ENCODE assay signal across 10 mouse cellular contexts in the genomic region with DNA sequence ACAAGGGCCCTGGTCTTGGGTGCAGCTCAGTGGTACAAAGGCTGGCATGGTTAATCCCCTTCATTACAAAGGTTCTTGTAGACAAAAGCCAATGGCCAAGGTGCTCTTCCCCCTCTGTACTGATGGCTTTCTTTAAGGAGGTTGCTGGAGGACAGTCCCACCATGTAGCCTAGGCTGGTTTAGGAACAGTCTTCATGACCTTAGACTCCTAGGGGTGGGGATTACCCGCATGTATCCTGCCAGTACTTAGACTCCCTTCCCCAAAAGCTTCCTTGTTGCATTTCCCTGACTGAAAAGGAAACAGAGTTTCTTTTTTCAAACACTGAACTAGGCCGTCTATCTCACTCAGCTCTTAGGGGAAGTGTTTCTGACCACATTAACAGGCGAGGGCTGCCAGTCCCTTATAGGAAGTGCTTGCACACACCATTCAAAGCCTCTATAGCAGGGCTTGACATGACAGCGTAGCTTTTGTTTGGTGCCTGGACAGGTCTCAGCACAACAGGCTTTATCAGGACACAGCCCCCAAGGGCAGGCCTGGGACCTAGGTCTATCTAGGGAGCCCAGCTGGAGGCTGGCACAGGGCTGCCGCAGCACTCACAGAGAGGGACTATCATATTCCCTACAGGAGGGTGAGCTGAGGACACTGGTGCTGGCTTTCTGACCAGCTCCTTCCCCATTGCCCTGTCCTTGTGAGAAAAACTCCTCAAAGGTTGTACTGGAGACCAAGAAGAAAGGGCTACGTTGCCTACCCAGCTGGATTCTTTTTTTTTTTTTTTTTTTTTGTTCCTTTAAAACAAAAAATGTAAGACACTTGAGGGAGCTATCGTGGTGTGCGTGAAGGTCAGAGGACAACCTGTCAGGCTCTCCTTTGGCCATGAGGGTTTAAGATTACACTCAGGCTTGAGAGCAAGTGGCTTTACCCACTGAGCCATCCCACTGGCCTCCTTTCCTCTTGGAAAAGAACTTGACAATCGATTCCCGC. TPM values are rescaled to one million over a fixed set of nuclear protein-coding genes. Genes with fewer than 3 reads are reported as not detected.
DNase-seq lines count a peak whose midpoint lies in the region; ATAC-seq lines count a peak whose summit lies in the region.
"Had no signal": no experiment of that assay in that cellular context is flagged by ENCODE, and none has a peak within 500 bp of the region (broad histone marks: within the 10 kb centered on the region; RNA-seq: fewer than 3 reads in every experiment).

No protein-coding gene starts in this region.

- H3K9me3 ChIP-seq in heart, embryonic 16.5 days (replicated peaks; ENCODE audit: control insufficient read depth, low read length), result no peaks in the 10 kb centered on the region
- H3K9me3 ChIP-seq: limb, embryonic 15.5 days had no signal

- H3K27me3 ChIP-seq in heart, embryonic 16.5 days (ENCODE audit: control insufficient read depth, insufficient read depth, low read length), result no peaks in the 10 kb centered on the region
- H3K27me3 ChIP-seq: limb, embryonic 15.5 days had no signal

- no peak overlapping the region for H3K4me3 ChIP-seq in heart, embryonic 16.5 days (ENCODE audit: low read length)
- H3K4me3 ChIP-seq: limb, embryonic 15.5 days had no signal

- H3K27ac ChIP-seq in heart, embryonic 16.5 days (ENCODE audit: low read length), result no peak overlapping the region
- H3K27ac ChIP-seq: limb, embryonic 15.5 days had no signal

- peaks cover 7% of the 10 kb centered on the region; the same call in 1 of the 2 replicates for H3K4me1 ChIP-seq in heart, embryonic 16.5 days (ENCODE audit: control insufficient read depth, insufficient read depth, low read length)
- H3K4me1 ChIP-seq: limb, embryonic 15.5 days had no signal

- peak; percentile 47 for ATAC-seq in CD4-positive, CD25-positive, alpha-beta regulatory T cell, adult 4 months
- peak; percentile 52; the same call in 1 of the 2 replicates for ATAC-seq in heart, embryonic 16.5 days (replicated peaks; ENCODE audit: extremely low read depth, insufficient read depth, low FRiP score)
- ATAC-seq in megakaryocyte-erythroid progenitor cell, adult 5-6 weeks (replicated peaks; ENCODE audit: low FRiP score, low TSS enrichment, poor library complexity, severe bottlenecking), result peak; percentile 98
- ATAC-seq: forebrain, embryonic 16.5 days had no signal

- no peak overlapping the region for H3K9ac ChIP-seq in heart, embryonic 16.5 days (ENCODE audit: low read length)
- H3K9ac ChIP-seq: limb, embryonic 15.5 days had no signal

- DNase-seq in c-Kit-positive CD71-negative TER-119-negative erythroid progenitor cells, embryonic 14.5 days (ENCODE audit: low read depth), result peak; percentile 36
- DNase-seq in cerebellum, adult 9-10 months, result no peak
- no peak for DNase-seq in layer of hippocampus, postnatal 25 days (ENCODE audit: extremely low spot score in 1 of 2, low spot score in 1 of 2)
- no peak for DNase-seq in Muller cell, postnatal 12 days (ENCODE audit: inconsistent ontology term)
- no peak for DNase-seq in urinary bladder, postnatal 36 days (ENCODE audit: low spot score in 2 of 2)

- peaks cover 49% of the 10 kb centered on the region for H3K36me3 ChIP-seq in heart, embryonic 16.5 days (ENCODE audit: control insufficient read depth, insufficient read depth)

- H3K4me2 ChIP-seq in heart, embryonic 16.5 days (ENCODE audit: low read depth, low read length), result no peak overlapping the region
- H3K4me2 ChIP-seq: limb, embryonic 15.5 days had no signal

- 56% methylated on average over 10 of the region's 10 CpGs for WGBS in heart, embryonic 16.5 days

RNA-seq across cellular contexts. Expression of gene Bola3, which starts 32.9 kb away (rescaled TPM):
- 10 to 100 TPM; 57.5 to 66.1 TPM for polyA plus RNA-seq in CD4-positive, CD25-positive, alpha-beta regulatory T cell, adult 4 months (2017; shearing (Covaris generic))
- 259 and 264 TPM in 2 replicates for polyA plus RNA-seq in heart, embryonic 16.5 days (2015; fragmentation: Nextera tagmentation; extraction: Ambion mirVana)
- 127 and 162 TPM in 2 replicates for total RNA-seq in megakaryocyte-erythroid progenitor cell, adult 5-6 weeks (2014; fragmentation: Nextera tagmentation)
- total RNA-seq in megakaryocyte-erythroid progenitor cell, adult 5-6 weeks (2017), result 90.1 and 125 TPM in 2 replicates
- 10 to 100 TPM; 49.2 to 51.6 TPM for total RNA-seq in layer of hippocampus, postnatal 25 days (2021)

RNA-seq across cellular contexts. Expression of gene Mob1a, which starts 56.0 kb away (rescaled TPM):
- polyA plus RNA-seq in CD4-positive, CD25-positive, alpha-beta regulatory T cell, adult 4 months (2017; shearing (Covaris generic)), result 10 to 100 TPM; 48.6 to 70.3 TPM
- polyA plus RNA-seq in heart, embryonic 16.5 days (2015; fragmentation: Nextera tagmentation; extraction: Ambion mirVana), result 35.4 and 35.8 TPM in 2 replicates
- 58.8 and 60.6 TPM in 2 replicates for total RNA-seq in megakaryocyte-erythroid progenitor cell, adult 5-6 weeks (2014; fragmentation: Nextera tagmentation)
- total RNA-seq in megakaryocyte-erythroid progenitor cell, adult 5-6 weeks (2017), result 117 and 119 TPM in 2 replicates
- 10 to 100 TPM; 19.3 to 19.5 TPM for total RNA-seq in layer of hippocampus, postnatal 25 days (2021)

RNA-seq across cellular contexts. Expression of gene Mthfd2, which starts 56.1 kb away (rescaled TPM):
- 100 to 1,000 TPM; 128 TPM for polyA plus RNA-seq in CD4-positive, CD25-positive, alpha-beta regulatory T cell, adult 4 months (2017; shearing (Covaris generic))
- polyA plus RNA-seq in heart, embryonic 16.5 days (2015; fragmentation: Nextera tagmentation; extraction: Ambion mirVana), result 26.9 and 28.3 TPM in 2 replicates
- 20.4 and 44.9 TPM in 2 replicates for total RNA-seq in megakaryocyte-erythroid progenitor cell, adult 5-6 weeks (2014; fragmentation: Nextera tagmentation)
- total RNA-seq in megakaryocyte-erythroid progenitor cell, adult 5-6 weeks (2017), result 26.9 and 30.5 TPM in 2 replicates
- total RNA-seq in layer of hippocampus, postnatal 25 days (2021), result 1 to 10 TPM; 5.3 to 7.2 TPM

Comparison
In these comparisons a context has a peak if more than half of its experiments do, and no peak if none do; other contexts are left out.
1. ATAC-seq: peak in every context shown above with its lines; median percentile 98 in megakaryocyte-erythroid progenitor cell, adult 5-6 weeks; 52 in heart, embryonic 16.5 days; 47 in CD4-positive, CD25-positive, alpha-beta regulatory T cell, adult 4 months.